Mouse (Mus musculus) bone marrow, adult 2 months (tissue): Measurements from ENCODE around the gene Commd7.

Source experiments
- CTCF ChIP-seq: fragments of 200-500 bp; IDR thresholded peaks from 2 replicates; pipeline ENCODE4 v1.5.1; 2011; ENCODE audit warnings: low read length, control low read depth; ENCODE audit not compliant: control insufficient read depth, insufficient read depth
- POLR2A ChIP-seq: fragments of 200-500 bp; IDR thresholded peaks from 2 replicates; pipeline ENCODE4 v1.6.1; 2011; ENCODE audit warnings: low read depth, mild to moderate bottlenecking, control low read depth, low read length, borderline replicate concordance; ENCODE audit not compliant: control insufficient read depth

GRCm38 (mm10) chr2:153576150-153576549, 56.4 kb downstream of the Commd7 start:
- TF ChIP-seq POLR2A (no peak), CTCF (no peak)
